Mouse (Mus musculus) urinary bladder, postnatal 36 days (tissue): ENCODE results near the gene Sprr2a2.
"Not testable (repeated sequence)": the region's sequence is repeated elsewhere in the genome, so short reads cannot be mapped to it uniquely, and the experiment has no call there.

Experiments used
- DNase-seq, 2 experiments: peaks; one replicate each; pipeline ENCODE4 v3.0.0; 2022; ENCODE audit warnings: low spot score in 2 of 2, mixed read lengths in 1 of 2

The Sprr2a2 gene

GRCm38 (mm10) chr3:92274018-92274417, 58.3 kb downstream of the Sprr2a2 start:
- not testable (repeated sequence) for DNase-seq

- not testable (repeated sequence) for DNase-seq
Measured at GRCm38 (mm10) chr3:92279663-92280062, 63.9 kb downstream of the Sprr2a2 start.

GRCm38 (mm10) chr3:92280963-92281606, 65.4 kb downstream of the Sprr2a2 start:
- DNase-seq: not testable (repeated sequence)

- not testable (repeated sequence) for DNase-seq
Measured at GRCm38 (mm10) chr3:92285101-92285500, 69.4 kb downstream of the Sprr2a2 start, which contains the start of gene Sprr2a3. TSS of gene Sprr2a3 (plus strand) at chr3:92285417.

GRCm38 (mm10) chr3:92288489-92288888, 72.8 kb downstream of the Sprr2a2 start:
- not testable (repeated sequence) for DNase-seq
